Mouse (Mus musculus): ENCODE results near the gene Spsb1. TPM values are rescaled to one million over a fixed set of nuclear protein-coding genes. Genes with fewer than 3 reads are reported as not detected.

Spsb1 gene
- polyA plus RNA-seq, 1 experiment from 2014 or later, result 26.5 TPM

- Histone ChIP-seq H3K27ac (ENCODE audit: low read depth, low read length) (0 out of 2 replicates have a peak overlapping the region, but pooled peaks have one; percentile 24), H3K4me3 (ENCODE audit: low read depth, low read length) (no peak overlapping the region), H3K4me2 (replicated peaks; ENCODE audit: low read depth) (peak overlapping the region; percentile 56), H3K4me1 (replicated peaks; ENCODE audit: control insufficient read depth, insufficient read depth, low read length) (peaks cover 10% of the 10 kb centered on the region; the same call in 1 of the 2 replicates), H3K36me3 (ENCODE audit: control insufficient read depth, insufficient read depth) (no peaks in the 10 kb centered on the region), H3K9me3 (ENCODE audit: control insufficient read depth) (no peaks in the 10 kb centered on the region), H3K9ac (ENCODE audit: low read depth, low read length) (no peak overlapping the region), H3K27me3 (replicated peaks; ENCODE audit: control insufficient read depth, insufficient read depth, low read length) (no peaks in the 10 kb centered on the region)
- peak; percentile 90 for ATAC-seq
- TF ChIP-seq CTCF (IDR thresholded peaks at IDR 0.05; ENCODE audit: low read depth), result peak; percentile 43; the same call in 1 of the 2 replicates
- WGBS, result 3% methylated on average over 21 of the region's 21 CpGs
Observed at GRCm38 (mm10) chr4:149854301-149854708, 100.5 kb downstream of the Spsb1 start.

- no peaks in the 10 kb centered on the region for H3K9me3 ChIP-seq (ENCODE audit: control insufficient read depth)
- TF ChIP-seq CTCF (IDR thresholded peaks at IDR 0.05; ENCODE audit: low read depth), result no peak
- WGBS, result 71% methylated on average over 4 of the region's 4 CpGs
- no peak for ATAC-seq
- peak overlapping the region; percentile 56; the same call in 1 of the 2 replicates for H3K4me2 ChIP-seq (replicated peaks; ENCODE audit: low read depth)
- H3K4me1 ChIP-seq (replicated peaks; ENCODE audit: control insufficient read depth, insufficient read depth, low read length), result peaks cover 10% of the 10 kb centered on the region; the same call in 1 of the 2 replicates
- 0 out of 2 replicates have a peak overlapping the region, but pooled peaks have one; percentile 24 for H3K27ac ChIP-seq (ENCODE audit: low read depth, low read length)
- H3K4me3 ChIP-seq (ENCODE audit: low read depth, low read length), result no peak overlapping the region
- H3K36me3 ChIP-seq (ENCODE audit: control insufficient read depth, insufficient read depth), result no peaks in the 10 kb centered on the region
- H3K27me3 ChIP-seq (replicated peaks; ENCODE audit: control insufficient read depth, insufficient read depth, low read length), result no peaks in the 10 kb centered on the region
- no peak overlapping the region for H3K9ac ChIP-seq (ENCODE audit: low read depth, low read length)
Observed at GRCm38 (mm10) chr4:149853698-149854284, 101.1 kb downstream of the Spsb1 start.

GRCm38 (mm10) chr4:149851554-149851953 is 103.3 kb downstream of the Spsb1 start:
- Histone ChIP-seq H3K36me3 (ENCODE audit: control insufficient read depth, insufficient read depth) (no peaks in the 10 kb centered on the region), H3K27ac (ENCODE audit: low read depth, low read length) (no peak overlapping the region), H3K4me1 (replicated peaks; ENCODE audit: control insufficient read depth, insufficient read depth, low read length) (peaks cover 10% of the 10 kb centered on the region; the same call in 1 of the 2 replicates), H3K9ac (ENCODE audit: low read depth, low read length) (no peak overlapping the region), H3K4me2 (replicated peaks; ENCODE audit: low read depth) (no peak overlapping the region), H3K9me3 (ENCODE audit: control insufficient read depth) (no peaks in the 10 kb centered on the region), H3K4me3 (ENCODE audit: low read depth, low read length) (no peak overlapping the region), H3K27me3 (replicated peaks; ENCODE audit: control insufficient read depth, insufficient read depth, low read length) (no peaks in the 10 kb centered on the region)
- no peak for ATAC-seq
- TF ChIP-seq CTCF (IDR thresholded peaks at IDR 0.05; ENCODE audit: low read depth), result no peak
- WGBS, result 81% methylated on average over 8 of the region's 8 CpGs

GRCm38 (mm10) chr4:149850674-149851073 is 104.2 kb downstream of the Spsb1 start:
- no peak for ATAC-seq
- H3K9ac ChIP-seq (ENCODE audit: low read depth, low read length), result no peak overlapping the region
- no peaks in the 10 kb centered on the region for H3K36me3 ChIP-seq (ENCODE audit: control insufficient read depth, insufficient read depth)
- H3K4me1 ChIP-seq (replicated peaks; ENCODE audit: control insufficient read depth, insufficient read depth, low read length), result peaks cover 10% of the 10 kb centered on the region; the same call in 1 of the 2 replicates
- H3K27ac ChIP-seq (ENCODE audit: low read depth, low read length), result no peak overlapping the region
- no peak overlapping the region for H3K4me3 ChIP-seq (ENCODE audit: low read depth, low read length)
- no peak for TF ChIP-seq CTCF (IDR thresholded peaks at IDR 0.05; ENCODE audit: low read depth)
- no peak overlapping the region for H3K4me2 ChIP-seq (replicated peaks; ENCODE audit: low read depth)
- H3K27me3 ChIP-seq (replicated peaks; ENCODE audit: control insufficient read depth, insufficient read depth, low read length), result no peaks in the 10 kb centered on the region
- H3K9me3 ChIP-seq (ENCODE audit: control insufficient read depth), result no peaks in the 10 kb centered on the region
- WGBS, result 31% methylated on average over 10 of the region's 10 CpGs

GRCm38 (mm10) chr4:149850045-149850444 is 104.8 kb downstream of the Spsb1 start:
- no peak overlapping the region for H3K27ac ChIP-seq (ENCODE audit: low read depth, low read length)
- no peak overlapping the region for H3K9ac ChIP-seq (ENCODE audit: low read depth, low read length)
- H3K4me1 ChIP-seq (replicated peaks; ENCODE audit: control insufficient read depth, insufficient read depth, low read length), result peaks cover 7% of the 10 kb centered on the region; the same call in 1 of the 2 replicates
- ATAC-seq, result no peak
- no peak overlapping the region for H3K4me2 ChIP-seq (replicated peaks; ENCODE audit: low read depth)
- H3K9me3 ChIP-seq (ENCODE audit: control insufficient read depth), result no peaks in the 10 kb centered on the region
- no peak for TF ChIP-seq CTCF (IDR thresholded peaks at IDR 0.05; ENCODE audit: low read depth)
- H3K36me3 ChIP-seq (ENCODE audit: control insufficient read depth, insufficient read depth), result no peaks in the 10 kb centered on the region
- no peak overlapping the region for H3K4me3 ChIP-seq (ENCODE audit: low read depth, low read length)
- H3K27me3 ChIP-seq (replicated peaks; ENCODE audit: control insufficient read depth, insufficient read depth, low read length), result no peaks in the 10 kb centered on the region
- WGBS, result 78% methylated on average over 7 of the region's 7 CpGs

- Histone ChIP-seq H3K36me3 (ENCODE audit: control insufficient read depth, insufficient read depth) (no peaks in the 10 kb centered on the region), H3K27me3 (replicated peaks; ENCODE audit: control insufficient read depth, insufficient read depth, low read length) (no peaks in the 10 kb centered on the region), H3K27ac (ENCODE audit: low read depth, low read length) (no peak overlapping the region), H3K9ac (ENCODE audit: low read depth, low read length) (no peak overlapping the region), H3K4me2 (replicated peaks; ENCODE audit: low read depth) (no peak overlapping the region), H3K4me1 (replicated peaks; ENCODE audit: control insufficient read depth, insufficient read depth, low read length) (no peaks in the 10 kb centered on the region), H3K4me3 (ENCODE audit: low read depth, low read length) (no peak overlapping the region), H3K9me3 (ENCODE audit: control insufficient read depth) (no peaks in the 10 kb centered on the region)
- ATAC-seq, result no peak
- 86% methylated on average over 5 of the region's 5 CpGs for WGBS
- TF ChIP-seq CTCF (IDR thresholded peaks at IDR 0.05; ENCODE audit: low read depth), result no peak
Observed at GRCm38 (mm10) chr4:149849035-149849434, 105.8 kb downstream of the Spsb1 start.

All from intestine, postnatal 0 days (tissue).